Mouse (Mus musculus): Measurements from ENCODE around the gene Olfr62. TPM values are rescaled to one million over a fixed set of nuclear protein-coding genes. Genes with fewer than 3 reads are reported as not detected.

Gene Olfr62
- not detected for polyA plus RNA-seq (2017; shearing (Covaris generic))

DNA sequence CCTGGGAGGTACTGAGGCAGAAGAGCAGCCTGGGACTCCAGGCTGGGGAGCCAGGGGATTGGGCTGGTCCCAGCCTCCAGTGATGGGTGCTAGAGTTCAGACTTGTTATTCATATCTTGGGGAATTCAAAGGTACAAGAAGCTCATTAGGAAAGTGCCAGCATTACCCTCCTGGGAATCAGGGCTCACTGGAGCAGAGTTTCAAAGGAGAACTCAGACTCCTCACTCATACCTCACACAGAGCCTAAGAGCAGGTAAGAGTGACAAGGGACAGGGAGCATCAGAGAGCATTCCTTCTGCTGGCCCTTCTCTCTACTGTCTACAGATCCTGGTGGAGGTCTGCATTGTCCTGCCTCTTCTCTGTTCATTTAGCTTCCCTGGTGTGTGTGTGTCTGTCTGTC lies at the start of gene Olfr62:
Gene Olfr62, plus strand, starts transcription at position 301 of the 400 bp plus-strand sequence.

DNA sequence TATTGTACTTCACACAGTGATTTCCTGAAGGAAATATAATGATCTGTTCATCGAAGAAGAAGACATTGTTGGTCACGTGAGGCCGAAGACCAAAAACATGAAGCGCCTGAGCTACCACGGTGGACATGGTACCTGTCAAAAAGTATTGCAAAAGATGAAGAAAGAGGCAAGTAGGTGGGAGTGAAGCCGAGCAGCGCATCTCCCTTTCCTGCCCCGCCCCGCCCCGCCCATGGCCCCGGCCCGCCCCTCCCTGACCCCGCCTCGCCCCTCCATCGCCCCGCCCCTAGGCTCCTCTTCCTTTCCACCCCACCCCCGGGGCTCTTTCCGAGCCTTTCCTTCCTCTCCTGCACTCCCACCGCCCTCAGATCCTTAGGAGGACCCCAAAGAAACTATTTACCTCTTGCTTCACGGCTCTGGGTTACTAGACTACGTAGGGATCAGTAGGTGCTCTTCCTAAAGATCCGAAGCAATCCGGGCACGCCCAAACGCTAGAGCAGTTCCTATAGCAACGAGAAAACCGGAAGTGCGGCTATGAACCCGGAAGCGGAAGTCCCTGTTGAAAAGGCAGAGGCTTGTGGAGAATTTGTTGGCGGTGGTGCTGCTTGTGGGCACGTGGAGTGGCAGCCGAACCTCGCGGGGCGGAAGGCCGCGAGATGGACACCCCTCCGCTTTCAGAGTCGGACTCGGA lies 38.3 kb upstream of the Olfr62 start, which contains the start of the genes Cfap57 and Ebna1bp2:
Gene Cfap57, minus strand, starts transcription at position 499 of the 688 bp plus-strand sequence.
Gene Ebna1bp2, plus strand, starts transcription at position 521 of the 688 bp plus-strand sequence.

DNA sequence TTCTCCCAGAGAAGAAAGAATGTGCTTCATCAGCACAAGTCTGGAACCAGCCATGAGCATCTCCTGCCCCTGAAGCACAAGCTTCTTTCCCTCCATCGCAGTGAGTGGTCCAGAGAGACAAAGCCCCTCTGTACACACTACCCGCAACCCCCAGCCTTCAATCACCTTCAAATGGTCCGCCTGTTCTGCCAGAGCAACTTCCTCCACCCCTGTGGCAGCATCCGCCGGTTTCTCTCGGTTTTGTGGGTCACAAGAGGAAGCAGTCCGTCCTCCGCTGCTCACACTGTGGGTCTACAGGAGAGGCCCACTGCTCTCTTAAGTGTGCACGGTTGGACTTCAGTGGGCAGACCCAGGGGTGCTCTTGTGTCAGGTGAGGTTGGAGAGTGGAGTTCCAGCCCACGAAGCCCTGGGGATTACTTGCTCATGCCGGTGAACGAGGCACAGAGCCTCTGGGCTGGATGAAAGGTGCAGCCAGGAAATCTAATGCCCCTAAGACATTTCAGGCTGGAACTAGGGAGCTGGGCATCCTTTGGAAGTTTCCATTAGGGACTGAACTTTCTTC lies 33.7 kb downstream of the Olfr62 start, which contains the start of gene Olfr1342:
Gene Olfr1342, minus strand, starts transcription at position 345 of the 562 bp plus-strand sequence.

DNA sequence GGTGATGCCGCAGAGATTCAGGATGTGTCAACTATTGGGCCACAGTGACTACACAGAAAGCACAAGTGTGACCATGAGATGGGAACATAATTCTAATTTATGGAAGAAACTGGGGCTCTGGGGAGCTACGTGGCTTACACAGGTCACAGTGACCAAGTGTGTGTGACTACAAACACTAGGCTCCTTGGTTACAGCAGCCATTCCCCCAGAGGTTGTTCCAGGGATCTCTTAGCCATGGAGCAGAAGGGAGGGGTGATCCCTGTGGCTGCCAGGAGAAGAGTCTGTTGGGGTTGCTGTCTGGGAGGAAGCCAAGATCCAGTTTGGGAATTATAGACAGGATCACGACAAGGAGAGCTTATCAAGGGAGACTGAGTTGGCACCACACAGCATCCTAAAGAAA lies 44.5 kb downstream of the Olfr62 start, which contains the start of gene Olfr1341:
Gene Olfr1341, plus strand, starts transcription at position 301 of the 400 bp plus-strand sequence.

Other genes with a start within 250 kb of the Olfr62 start
- 14.5 TPM for gene Szt2, start 249.7 kb upstream of the Olfr62 start, polyA plus RNA-seq (2017; shearing (Covaris generic))
- 42.6 TPM for gene Med8, start 249.6 kb upstream of the Olfr62 start, polyA plus RNA-seq (2017; shearing (Covaris generic))
- gene Elovl1, start 230.9 kb upstream of the Olfr62 start, polyA plus RNA-seq (2017; shearing (Covaris generic)), result 66.7 TPM
- gene Cdc20, start 221.6 kb upstream of the Olfr62 start, polyA plus RNA-seq (2017; shearing (Covaris generic)), result 9.7 TPM
- gene Mpl, start 201.4 kb upstream of the Olfr62 start, polyA plus RNA-seq (2017; shearing (Covaris generic)), result not detected
- gene Tie1, start 168.9 kb upstream of the Olfr62 start, polyA plus RNA-seq (2017; shearing (Covaris generic)), result not detected
- not detected for gene 2610528J11Rik, start 132.0 kb upstream of the Olfr62 start, polyA plus RNA-seq (2017; shearing (Covaris generic))
- gene Tmem125, start 114.9 kb upstream of the Olfr62 start, polyA plus RNA-seq (2017; shearing (Covaris generic)), result not detected
- not detected for gene Cfap57, start 38.2 kb upstream of the Olfr62 start, polyA plus RNA-seq (2017; shearing (Covaris generic))
- 125 TPM for gene Ebna1bp2, start 38.2 kb upstream of the Olfr62 start, polyA plus RNA-seq (2017; shearing (Covaris generic))
- gene Olfr1342, start 33.8 kb downstream of the Olfr62 start, polyA plus RNA-seq (2017; shearing (Covaris generic)), result not detected
- gene Olfr1341, start 44.6 kb downstream of the Olfr62 start, polyA plus RNA-seq (2017; shearing (Covaris generic)), result 0.12 TPM
- not detected for gene Olfr1340, start 61.2 kb downstream of the Olfr62 start, polyA plus RNA-seq (2017; shearing (Covaris generic))
- gene Olfr1339, start 73.2 kb downstream of the Olfr62 start, polyA plus RNA-seq (2017; shearing (Covaris generic)), result not detected
- not detected for gene Olfr1338, start 99.8 kb downstream of the Olfr62 start, polyA plus RNA-seq (2017; shearing (Covaris generic))
- not detected for gene Olfr1337, start 123.6 kb downstream of the Olfr62 start, polyA plus RNA-seq (2017; shearing (Covaris generic))
- not detected for gene Olfr1335, start 151.0 kb downstream of the Olfr62 start, polyA plus RNA-seq (2017; shearing (Covaris generic))
- not detected for gene Olfr1333, start 177.3 kb downstream of the Olfr62 start, polyA plus RNA-seq (2017; shearing (Covaris generic))
- not detected for gene Olfr1331, start 205.7 kb downstream of the Olfr62 start, polyA plus RNA-seq (2017; shearing (Covaris generic))
- gene Olfr1330, start 229.6 kb downstream of the Olfr62 start, polyA plus RNA-seq (2017; shearing (Covaris generic)), result 0.06 TPM